Mouse (Mus musculus) bone marrow, adult 2 months (tissue): ENCODE results near the gene Umad1.

ENCODE experiments used
- CTCF ChIP-seq: fragments of 200-500 bp; IDR thresholded peaks from 2 replicates; pipeline ENCODE4 v1.5.1; 2011; ENCODE audit warnings: low read length, control low read depth; ENCODE audit not compliant: control insufficient read depth, insufficient read depth
- POLR2A ChIP-seq: fragments of 200-500 bp; IDR thresholded peaks from 2 replicates; pipeline ENCODE4 v1.6.1; 2011; ENCODE audit warnings: low read depth, mild to moderate bottlenecking, control low read depth, low read length, borderline replicate concordance; ENCODE audit not compliant: control insufficient read depth

DNA sequence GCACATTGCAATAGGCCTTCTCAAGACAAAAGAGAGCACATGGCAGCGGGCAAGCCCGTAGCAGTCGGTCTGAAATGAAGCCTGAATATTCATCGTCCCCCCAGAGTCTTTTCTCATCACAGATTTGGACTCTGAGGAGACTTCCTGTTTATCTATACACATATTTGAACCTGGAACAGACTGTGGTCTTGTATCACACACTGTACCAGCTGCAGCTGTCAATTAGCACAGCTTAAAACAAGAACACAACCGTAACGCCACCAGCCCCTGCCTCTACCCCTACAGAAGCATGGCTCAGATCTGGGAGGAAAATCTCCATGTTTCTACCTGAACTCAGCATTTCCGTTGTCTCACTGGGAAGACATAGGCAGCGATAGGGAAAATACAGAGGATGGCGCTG lies 174.1 kb downstream of the Umad1 start:
- no peak for TF ChIP-seq POLR2A
- TF ChIP-seq CTCF: no peak
